Mouse (Mus musculus): ENCODE data around the gene Nmnat2. TPM values are rescaled to one million over a fixed set of nuclear protein-coding genes. Genes with fewer than 3 reads are reported as not detected.

The Nmnat2 gene
- 100 to 1,000 TPM; 124 to 128 TPM for total RNA-seq (2021)

GRCm38 (mm10) chr1:152954821-152955523 is at the start of gene Nmnat2:
Gene Nmnat2, plus strand, starts transcription at chr1:152954993.
- DNase-seq (ENCODE audit: extremely low spot score in 1 of 2, low spot score in 1 of 2), result peak; percentile 60 to 61

- DNase-seq (ENCODE audit: extremely low spot score in 1 of 2, low spot score in 1 of 2), result no peak
These were observed 41.0 kb upstream of the Nmnat2 start for GRCm38 (mm10) chr1:152913483-152914460.

DNA sequence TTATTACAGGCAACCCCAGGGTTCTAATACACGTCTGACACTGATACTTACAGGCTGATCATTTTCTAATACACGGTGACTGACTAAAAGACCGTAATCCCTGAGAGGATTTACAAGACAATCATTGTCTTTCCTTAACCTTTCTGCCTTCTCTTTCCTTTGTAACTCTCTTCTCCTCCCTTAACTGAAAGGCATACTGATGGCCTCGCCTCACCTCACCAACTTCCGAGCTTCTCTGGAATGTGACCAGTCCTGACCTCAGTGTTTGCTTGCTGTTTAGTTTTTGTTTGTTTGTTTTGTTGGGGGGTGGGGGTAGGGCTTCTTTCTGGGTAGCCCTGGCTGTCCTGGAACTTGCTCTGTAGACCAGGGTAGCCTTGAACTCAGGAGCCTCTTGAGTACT is 39.0 kb upstream of the Nmnat2 start:
- no peak for DNase-seq (ENCODE audit: extremely low spot score in 1 of 2, low spot score in 1 of 2)

DNA sequence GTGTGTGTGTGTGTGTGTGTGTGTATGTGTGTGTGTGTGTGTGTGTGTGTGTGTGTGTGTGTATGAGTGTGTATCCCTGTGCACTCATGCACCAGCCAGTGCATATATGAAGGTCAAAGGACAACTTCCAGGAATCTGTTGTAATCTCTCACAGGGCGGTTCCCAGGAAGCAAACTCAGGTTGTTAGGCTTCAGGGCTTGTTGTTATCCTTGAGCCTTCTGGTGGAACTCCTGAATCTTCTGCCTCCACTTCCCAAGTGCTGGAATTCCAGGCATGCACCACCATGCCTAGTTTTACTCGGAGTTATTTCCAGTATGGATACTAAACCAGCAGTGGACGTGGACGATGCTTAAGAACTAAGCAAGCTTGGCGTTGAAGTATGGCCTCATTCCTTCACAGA is 37.9 kb upstream of the Nmnat2 start:
- DNase-seq (ENCODE audit: extremely low spot score in 1 of 2, low spot score in 1 of 2), result no peak

- DNase-seq (ENCODE audit: extremely low spot score in 1 of 2, low spot score in 1 of 2), result no peak
These were observed 37.2 kb upstream of the Nmnat2 start for GRCm38 (mm10) chr1:152917626-152918025.

GRCm38 (mm10) chr1:152921786-152922185 is 33.0 kb upstream of the Nmnat2 start:
- no peak for DNase-seq (ENCODE audit: extremely low spot score in 1 of 2, low spot score in 1 of 2)

- no peak for DNase-seq (ENCODE audit: extremely low spot score in 1 of 2, low spot score in 1 of 2)
These were observed 20.8 kb upstream of the Nmnat2 start for GRCm38 (mm10) chr1:152933962-152934361.

- DNase-seq (ENCODE audit: extremely low spot score in 1 of 2, low spot score in 1 of 2), result no peak
These were observed 19.3 kb upstream of the Nmnat2 start for GRCm38 (mm10) chr1:152935476-152935875.

DNA sequence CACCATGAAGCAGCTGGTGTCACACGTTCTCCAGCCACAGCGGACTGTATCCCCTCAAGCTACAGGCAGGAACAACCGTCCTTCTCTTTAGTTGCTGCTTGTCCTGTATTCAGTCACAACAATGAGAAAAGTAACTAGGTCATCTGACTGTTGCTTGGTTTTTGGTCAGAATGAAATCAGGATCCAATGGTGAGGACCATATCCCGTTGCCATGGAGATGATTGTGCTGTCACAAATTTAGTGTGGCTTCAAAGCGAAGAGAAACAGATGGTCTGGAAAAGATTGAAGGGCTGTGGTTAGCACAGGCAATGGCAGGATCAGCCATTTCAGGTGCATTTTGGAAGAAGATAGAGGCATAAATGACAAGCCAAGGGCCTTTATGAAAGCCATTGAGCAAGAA is 18.4 kb upstream of the Nmnat2 start:
- no peak for DNase-seq (ENCODE audit: extremely low spot score in 1 of 2, low spot score in 1 of 2)

DNA sequence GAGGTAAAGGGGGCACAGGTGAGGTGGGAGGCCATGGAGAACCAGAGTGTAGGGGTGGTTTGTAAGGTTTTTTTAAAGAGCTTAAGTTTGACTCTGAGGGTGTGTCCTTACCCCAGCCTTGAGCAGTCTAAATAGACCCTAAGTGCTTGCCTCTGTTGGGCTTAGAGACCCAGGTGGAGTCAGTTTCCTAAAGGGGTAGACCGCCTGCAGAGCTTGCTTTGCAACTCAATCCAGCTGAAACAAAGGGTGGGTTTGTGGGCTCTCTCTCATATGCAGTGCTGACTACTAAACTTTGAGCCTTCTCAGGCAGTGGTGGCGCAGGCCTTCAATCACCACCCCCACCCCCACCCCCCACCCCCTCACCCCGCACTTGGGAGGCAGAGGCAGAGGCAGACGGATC is 11.8 kb upstream of the Nmnat2 start:
- DNase-seq (ENCODE audit: extremely low spot score in 1 of 2, low spot score in 1 of 2), result no peak

- no peak for DNase-seq (ENCODE audit: extremely low spot score in 1 of 2, low spot score in 1 of 2)
These were observed 626 bp upstream of the Nmnat2 start for GRCm38 (mm10) chr1:152954167-152954566.

DNA sequence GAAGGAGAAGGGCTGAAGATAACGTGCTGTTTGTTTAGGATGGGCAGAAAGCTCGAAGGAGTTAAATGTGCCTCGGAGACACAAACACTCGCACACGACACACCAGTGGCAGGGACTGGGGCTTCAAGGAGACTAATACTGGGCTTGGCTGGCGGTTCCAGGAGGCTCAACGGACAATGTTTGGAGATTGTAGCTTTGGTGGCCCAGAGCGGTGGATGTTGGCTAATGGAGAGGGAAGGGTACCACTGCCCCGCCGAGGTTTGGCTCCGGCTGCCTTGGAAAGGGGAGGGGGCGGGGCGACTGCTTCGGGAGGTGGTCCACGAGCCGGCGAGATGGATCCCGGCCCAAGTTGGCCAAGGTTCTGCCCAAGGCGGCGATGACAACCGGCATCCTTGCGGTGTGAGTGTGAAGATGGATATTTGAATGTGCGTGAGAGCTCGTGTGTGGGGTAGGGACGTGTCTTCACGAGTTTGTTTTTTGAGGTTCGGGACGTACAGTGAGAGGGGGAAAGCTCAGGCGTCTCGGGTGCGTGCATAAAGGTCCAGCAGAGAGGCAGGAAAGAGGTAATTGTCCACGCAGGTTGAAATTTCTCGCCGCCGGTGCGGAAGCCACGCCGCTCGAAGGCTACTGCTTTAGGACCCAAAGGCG is 895 bp downstream of the Nmnat2 start:
- DNase-seq (ENCODE audit: extremely low spot score in 1 of 2, low spot score in 1 of 2), result peak; percentile 12 to 18

DNA sequence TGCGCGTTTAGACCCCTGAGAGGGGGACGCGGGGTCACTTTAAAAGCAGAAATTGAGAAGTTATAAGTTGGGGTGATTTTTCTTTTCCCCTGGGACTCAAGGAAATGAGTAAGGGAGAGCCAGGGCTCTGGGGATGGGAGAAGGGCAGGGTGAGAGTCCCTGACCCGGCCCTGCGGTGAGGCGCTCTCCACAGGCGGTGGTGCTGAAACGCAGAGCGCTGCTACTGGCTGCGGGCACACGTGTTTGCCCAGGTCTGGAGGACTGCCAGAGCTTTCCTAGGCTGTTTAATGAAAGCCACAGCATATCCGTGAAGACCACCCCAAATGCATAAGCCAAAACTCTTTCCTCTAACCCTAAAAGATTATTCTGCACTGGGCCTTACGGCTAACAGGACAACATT is 1.4 kb downstream of the Nmnat2 start:
- DNase-seq (ENCODE audit: extremely low spot score in 1 of 2, low spot score in 1 of 2), result peak in 1 of 2 experiments; percentile 58

DNA sequence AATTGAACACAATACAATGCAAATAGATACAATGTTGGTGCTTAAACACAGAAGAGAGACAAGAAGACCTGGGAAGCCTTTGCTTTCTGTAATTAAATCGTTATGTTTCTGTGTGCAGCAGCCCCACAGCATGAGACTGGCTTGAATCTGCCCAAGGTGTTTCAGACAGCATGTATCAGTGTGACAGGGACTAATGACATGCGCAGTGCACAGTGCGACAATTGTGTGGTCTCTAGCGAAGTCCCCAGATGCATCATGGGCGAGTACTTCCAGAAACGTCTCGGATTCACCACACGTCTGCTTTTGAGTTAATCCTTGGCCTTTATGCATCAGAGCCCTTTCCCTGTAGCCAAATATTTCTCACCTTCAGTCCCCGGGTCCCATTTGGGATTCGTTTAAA is 9.6 kb downstream of the Nmnat2 start:
- DNase-seq (ENCODE audit: extremely low spot score in 1 of 2, low spot score in 1 of 2), result no peak

DNA sequence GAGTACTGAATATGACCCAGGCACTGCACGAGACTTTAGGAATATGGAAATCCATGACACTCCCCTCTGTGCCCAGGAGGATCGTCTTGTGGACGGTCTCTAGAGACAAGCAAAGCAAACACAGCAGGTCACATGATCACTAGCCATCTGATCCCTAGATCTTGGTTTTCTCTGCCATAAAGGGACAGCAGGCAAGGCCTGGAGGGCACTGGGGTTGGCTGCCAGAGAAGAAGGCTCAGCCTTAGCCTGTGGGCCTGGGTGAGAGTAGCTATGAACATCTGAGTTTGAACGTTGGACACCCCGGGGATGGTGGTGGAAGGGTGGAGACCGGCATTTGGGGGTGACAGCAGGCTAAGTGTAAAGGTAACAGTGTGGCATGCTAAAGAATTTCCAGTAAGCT is 11.4 kb downstream of the Nmnat2 start:
- no peak for DNase-seq (ENCODE audit: extremely low spot score in 1 of 2, low spot score in 1 of 2)

- DNase-seq (ENCODE audit: extremely low spot score in 1 of 2, low spot score in 1 of 2), result no peak
These were observed 11.9 kb downstream of the Nmnat2 start for GRCm38 (mm10) chr1:152966686-152967085.

DNA sequence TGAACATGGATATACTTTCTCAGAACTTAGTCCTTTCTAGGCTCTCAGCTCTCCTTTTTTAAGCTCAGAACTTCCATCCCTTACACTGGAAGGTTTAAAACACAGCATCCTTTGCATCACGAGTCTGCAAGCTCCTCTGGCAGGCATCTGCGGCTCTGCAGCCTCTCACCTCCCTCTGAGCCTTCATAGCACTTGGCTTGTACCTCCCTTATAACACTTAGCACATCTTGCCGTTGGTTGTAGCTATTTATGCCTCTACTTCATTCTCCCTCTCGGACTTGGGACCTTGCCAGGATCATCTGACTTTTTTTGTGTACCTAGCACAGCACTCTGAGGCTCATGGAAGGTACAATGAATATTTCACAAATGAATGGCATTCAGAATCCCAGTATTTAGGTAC is 14.3 kb downstream of the Nmnat2 start:
- no peak for DNase-seq (ENCODE audit: extremely low spot score in 1 of 2, low spot score in 1 of 2)

DNA sequence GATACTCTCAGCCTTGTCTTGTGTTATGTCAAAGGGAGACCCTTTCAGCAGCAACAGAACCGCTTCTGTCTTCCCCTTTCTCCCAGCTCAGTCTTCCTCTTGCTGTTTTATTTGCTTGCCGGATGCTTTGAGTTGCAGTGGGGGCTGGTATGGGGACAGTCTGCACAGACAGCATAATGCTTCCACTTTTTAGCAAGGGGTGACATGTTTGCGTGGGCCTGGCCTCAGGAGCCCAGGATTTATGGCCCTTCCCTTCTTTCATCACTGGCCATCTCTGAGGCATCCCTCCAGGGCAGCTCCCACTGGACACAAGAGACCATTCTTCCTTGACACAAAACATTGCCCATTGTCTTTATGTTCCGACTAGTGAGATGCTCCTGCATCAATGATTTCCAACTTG is 18.2 kb downstream of the Nmnat2 start:
- no peak for DNase-seq (ENCODE audit: extremely low spot score in 1 of 2, low spot score in 1 of 2)

DNA sequence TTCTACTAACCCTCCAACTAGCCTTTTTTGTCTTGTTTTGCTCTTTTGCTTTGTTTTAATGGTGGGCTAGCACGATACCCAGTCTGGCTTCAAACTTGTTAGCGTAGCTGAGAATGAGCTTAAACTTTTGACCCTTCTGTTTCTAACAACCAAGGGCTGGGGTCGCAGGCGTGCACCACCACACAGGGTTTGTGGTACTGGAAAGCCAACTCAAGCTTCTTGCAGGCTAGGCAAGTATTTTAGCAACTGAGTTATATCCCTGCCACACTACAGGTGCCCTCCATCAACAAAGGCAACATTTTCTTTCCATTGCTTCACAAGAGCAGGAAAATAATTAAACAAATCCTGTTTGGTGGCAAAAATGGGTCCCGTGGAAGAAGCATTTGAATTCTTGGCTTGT is 18.6 kb downstream of the Nmnat2 start:
- no peak for DNase-seq (ENCODE audit: extremely low spot score in 1 of 2, low spot score in 1 of 2)

DNA sequence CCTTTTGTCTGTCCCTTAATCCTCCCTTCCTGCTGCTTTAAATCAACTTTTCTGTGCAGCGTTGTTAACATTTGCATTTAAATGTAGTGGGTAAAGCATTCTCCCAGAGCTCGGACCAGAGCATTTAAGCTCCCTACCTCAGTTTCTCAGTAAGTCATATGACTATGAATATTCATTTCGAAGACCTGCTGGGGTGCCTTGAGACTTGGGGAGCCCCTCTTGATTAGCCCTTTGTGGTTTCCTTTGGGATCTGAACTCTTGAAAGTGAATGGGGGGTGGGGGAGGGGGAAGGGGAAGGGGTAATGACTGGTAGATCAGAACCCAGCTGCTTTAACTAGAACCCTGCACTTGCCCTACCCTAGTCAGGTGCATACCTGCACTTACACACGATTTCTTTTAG is 19.1 kb downstream of the Nmnat2 start:
- no peak for DNase-seq (ENCODE audit: extremely low spot score in 1 of 2, low spot score in 1 of 2)

DNA sequence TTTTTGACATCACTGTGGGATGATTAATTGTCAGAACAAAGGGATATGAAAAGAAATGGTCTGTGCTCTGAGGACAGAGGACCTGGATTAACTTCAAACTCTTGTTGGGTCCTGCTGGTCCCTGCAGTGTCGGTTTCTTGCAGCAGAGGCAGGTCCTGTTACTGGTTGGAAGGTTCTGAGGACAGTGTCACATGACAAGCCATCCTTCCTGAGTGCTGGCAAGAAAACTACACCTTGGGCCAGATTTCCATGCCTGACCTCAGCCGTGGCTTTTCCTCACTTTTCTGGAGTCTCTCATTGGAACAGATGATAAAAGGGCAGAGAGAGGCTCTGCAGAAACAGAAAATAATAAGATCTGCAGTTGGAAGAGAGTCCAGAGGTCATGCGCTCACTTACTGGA is 20.4 kb downstream of the Nmnat2 start:
- no peak for DNase-seq (ENCODE audit: extremely low spot score in 1 of 2, low spot score in 1 of 2)

Data from layer of hippocampus, postnatal 25 days (tissue).